Mouse (Mus musculus) heart, adult 8-10 months (tissue): Measurements from ENCODE around the gene Abcb9. TPM values are rescaled to one million over a fixed set of nuclear protein-coding genes. Genes with fewer than 3 reads are reported as not detected.

ENCODE experiments used
- DNase-seq: peaks from one replicate; pipeline ENCODE4 v3.0.0; 2022; ENCODE audit warnings: low spot score
- total RNA-seq, 4 experiments: library from RNA; stranded (reverse); gene quantifications; 2 replicates each; pipeline ENCODE4 v1.2.4; 2022

Abcb9 gene
- total RNA-seq, 4 experiments from 2014 or later, result 9.5 to 11.9 (median 11.1) TPM

DNA sequence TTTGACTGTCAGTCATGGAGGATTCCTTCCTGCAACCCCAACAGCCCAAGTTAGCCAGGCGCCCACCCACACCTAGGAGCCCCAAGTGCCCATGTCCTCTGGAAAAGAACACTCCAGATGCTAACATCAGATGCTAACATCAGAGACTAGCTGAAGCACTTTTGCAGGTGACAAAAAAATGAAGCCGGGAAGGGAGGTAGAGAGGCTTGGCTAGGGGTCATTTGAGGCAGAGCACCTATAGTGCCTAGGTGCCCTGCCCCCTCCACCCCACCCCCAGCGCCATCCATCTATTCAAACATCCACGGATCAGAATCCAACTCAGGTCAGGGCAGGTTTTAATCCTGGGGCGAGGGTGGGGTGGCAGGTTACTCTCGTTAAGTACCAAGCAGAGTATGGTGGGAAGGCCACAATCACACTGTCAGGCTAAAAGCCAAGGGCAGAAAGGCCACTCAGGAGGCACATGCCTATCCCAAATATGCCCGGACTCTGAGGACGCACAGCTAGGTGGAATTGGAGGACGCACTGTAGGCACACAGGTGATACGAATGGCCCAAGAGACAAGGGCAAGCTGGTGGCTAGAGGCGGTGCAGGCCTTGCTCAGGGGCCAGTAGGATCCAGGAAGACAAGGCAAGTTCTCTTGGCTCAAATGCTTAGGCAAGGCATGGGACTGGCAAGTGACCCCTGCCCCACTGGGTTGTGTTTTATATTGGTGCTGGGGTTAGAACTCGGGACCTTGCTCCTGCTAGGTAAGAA lies 1.6 kb downstream of the Abcb9 start:
- DNase-seq, result no peak

DNA sequence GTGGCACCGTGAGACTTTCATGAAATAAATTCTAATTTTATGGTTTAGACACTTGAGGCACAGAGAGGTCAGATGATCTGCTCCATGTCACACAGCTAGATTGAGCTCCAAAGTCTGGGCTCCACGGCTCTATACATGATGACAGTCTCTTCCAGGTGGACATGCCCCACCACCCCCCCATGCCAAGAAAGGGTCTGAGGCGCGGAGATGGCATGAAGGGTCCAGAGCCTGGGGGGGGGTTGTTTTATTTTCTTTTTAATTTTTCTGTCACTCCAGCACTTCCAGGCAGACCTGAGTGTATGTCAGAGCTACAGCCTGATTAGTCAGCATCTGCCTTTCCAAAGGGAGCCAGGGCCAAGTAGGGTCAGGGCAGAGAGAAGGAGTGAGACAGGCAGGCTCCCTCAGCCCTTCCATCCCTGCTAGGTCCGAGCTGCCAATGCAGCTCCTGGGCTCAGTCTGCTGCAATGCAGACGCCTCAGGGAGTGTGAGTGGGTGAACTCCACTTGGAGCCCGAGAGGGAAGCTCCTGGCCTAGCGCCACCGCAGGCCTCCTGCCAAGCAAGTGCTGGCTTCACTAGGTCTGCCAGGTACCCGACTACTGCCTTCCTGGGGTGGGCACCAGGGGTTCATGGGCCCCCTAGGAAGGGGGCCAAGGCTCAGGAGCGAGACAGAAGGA lies 2.3 kb downstream of the Abcb9 start:
- DNase-seq, result peak; percentile 38

DNA sequence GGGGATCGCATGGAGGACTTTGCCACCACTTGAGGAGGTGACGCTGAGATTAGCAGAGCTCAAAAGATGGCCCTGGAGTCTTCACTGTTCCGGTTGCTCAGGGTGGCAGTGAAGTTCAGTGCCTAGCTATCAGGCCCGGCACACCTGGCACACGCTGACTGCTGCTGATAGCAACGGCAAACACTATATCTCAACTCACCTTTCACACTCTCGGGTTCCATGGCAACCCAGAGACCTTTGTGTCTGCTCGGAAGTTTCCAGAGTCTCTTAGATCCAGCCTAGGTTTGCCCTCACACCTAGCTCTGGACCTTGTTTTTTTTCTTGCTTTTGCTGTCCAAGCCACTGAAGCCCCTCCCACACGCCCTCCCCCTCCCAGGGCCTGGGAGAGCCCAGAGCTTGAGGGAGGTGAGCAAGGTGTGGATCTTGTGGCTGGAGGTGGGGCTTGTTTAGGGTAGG lies 3.6 kb downstream of the Abcb9 start:
- no peak for DNase-seq

DNA sequence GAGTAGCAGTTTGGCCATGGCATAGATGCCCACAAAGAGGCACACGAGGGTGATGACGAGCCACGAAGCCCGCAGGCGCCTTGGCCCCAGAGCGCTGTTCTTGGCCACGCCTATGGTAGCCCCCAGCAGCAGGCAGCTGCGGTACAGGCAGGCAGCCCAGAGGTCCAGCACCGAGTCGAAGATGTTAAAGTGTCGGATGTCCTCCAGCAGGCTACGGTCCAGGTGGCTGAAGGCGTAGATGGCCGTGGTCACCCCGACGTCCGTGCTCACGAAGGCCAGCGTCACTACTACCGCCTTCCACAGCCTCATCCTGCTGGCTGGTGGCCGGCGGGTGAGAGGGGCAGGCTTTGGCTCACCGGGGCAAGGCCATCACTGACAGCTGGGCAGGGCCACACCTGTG lies 5.7 kb downstream of the Abcb9 start:
- no peak for DNase-seq

DNA sequence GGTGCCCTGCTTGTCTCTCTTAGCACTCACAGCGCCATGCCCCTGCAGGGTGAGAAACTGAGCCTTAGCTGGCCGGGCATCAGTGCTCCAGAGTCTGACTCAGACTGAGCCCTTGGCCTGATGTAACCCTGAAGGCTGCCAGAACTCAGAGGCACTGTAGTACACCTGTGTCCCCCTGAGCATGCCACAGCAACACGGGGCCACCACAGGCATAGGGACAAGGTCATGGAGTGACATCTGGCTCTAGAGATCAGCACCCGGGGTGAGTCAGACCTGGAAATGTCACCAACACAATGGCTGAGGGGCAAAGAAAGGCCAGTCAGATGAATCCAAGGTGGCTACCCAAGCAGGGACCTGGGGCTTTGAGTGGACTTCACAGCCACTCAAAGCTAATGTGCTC lies 8.7 kb downstream of the Abcb9 start:
- DNase-seq, result no peak

DNA sequence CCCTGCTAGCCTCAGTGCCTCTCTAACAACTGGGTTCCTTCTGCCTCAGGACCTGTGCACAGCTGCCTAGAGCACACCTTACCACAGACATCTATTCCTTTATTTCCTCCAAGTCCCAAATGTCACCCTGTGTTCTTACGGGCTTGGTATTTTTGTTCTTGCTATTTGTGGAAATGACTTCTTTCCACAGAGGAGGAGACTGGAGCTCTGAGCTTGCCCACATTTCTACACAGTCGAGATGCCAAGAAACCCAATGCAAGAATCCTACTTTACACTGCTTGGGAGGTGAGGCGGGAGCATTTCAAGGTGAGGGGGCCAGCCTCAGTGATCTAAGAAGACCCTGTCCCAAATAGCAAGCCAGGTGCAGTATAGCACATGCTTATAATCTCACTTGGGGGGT lies 10.1 kb downstream of the Abcb9 start:
- no peak for DNase-seq

DNA sequence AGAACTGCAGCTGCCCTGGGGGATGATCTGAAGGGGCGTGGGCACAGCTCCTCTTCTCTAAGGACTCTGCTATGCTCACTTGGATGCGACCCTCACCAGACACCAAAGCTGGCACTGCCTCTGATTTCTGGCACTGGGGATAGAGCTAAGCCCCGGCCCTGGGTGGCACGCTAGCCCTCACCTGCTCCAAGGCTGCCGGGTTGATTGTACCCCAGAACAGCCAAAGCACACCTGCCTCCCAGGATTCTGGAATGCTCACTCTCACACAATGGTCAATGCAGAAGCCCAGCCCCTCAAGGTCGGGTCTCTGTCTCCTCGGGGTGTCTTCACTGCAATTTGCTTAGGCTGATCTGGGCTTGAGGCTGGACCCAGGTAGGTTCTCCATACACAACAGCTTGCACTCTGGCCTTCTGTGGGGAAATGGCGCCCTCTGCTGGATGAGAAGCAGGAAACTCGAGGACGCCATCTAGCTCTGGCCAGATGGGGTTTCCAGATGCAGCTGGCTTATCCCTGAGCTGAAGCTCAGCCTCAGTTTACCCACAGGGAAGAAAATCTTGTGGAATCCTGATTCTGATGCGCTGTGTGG lies 10.9 kb downstream of the Abcb9 start:
- peak; percentile 85 for DNase-seq

DNA sequence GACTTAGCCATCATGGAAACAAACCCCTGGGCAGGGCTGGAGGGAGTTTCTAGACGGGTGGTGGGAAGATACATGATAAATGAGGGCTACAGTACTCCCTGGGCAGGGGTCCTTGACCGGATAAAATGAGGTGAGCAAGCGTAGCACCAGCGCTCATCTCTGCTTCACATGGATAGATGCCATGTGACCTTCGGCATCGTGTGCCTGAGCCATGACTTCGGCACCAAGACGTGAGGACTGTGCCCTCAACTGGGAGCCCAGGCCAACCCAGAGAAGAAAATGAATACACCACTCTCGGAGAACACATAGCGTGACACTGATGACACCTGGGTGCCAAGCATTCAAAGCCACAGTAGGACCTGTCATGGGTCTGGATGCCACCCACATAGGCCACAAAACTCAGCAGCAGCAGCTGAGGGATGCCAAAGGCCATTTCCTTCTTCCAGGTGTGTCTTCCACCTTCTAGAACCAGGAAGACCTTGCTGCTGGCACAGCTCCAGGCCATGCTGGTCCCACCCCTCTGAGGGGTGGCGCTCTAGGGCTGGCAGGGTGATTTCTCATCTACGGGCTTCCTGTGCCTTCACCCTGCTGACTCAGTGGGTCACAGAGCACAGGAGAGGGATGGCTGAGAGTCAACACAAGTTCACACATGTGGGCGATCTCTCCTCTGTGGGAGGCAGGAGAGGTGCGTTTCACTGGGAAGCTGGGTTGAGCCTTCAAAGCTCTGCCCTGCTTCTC lies 11.6 kb downstream of the Abcb9 start:
- no peak for DNase-seq

DNA sequence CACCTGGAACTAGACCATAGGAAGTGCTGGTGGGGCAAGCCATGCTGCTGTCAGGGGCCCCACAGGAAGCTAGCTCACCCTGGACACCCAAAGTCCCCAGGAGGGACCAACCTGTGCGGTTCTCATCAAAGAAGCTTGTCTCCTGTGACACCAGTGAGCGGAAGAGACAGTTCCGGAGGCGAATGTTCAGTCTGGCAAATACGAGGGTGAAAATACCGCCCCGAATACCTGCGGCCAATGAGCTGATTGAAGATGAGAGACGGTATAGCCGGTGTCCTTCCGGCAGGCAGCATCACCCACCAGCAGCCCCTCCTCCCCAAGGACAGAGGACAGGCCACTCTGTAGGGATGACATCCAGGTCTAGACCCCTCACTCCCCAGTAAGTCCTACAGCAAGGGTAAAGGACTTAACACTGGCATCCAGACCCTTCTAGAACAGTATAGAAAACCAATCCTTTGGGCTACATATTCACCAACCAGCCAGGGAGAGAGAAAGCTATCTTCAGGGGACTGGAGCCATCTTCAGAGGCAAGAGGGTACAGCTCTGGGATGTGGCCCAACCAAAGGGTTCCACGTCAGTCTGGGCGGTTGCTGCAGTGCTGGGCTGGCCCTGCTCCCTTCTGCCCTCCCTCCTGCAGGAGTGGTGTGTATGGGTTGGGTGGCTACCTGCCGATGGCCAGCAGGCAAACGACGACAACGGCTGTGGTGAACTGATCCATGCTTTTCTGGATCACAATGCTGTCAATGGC lies 12.5 kb downstream of the Abcb9 start:
- no peak for DNase-seq

DNA sequence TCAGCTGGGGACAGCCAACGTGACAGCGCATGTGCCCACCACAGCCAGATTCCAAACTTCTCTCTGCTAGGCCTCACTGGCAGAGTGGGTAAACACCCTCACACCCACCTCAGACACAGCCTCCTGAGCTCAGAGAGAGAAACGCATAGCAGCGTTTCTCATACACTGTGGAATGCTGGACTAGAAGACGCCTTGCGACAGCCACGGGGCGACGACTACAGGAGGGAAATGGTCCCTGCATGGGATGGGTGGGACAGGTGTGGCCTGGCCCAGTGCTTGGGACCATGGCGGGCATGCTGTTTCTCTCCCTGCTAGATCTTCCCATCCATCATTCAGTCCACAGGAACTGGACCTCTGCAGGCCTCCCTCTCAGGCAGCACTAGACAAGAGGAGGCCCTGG lies 13.2 kb downstream of the Abcb9 start:
- no peak for DNase-seq

DNA sequence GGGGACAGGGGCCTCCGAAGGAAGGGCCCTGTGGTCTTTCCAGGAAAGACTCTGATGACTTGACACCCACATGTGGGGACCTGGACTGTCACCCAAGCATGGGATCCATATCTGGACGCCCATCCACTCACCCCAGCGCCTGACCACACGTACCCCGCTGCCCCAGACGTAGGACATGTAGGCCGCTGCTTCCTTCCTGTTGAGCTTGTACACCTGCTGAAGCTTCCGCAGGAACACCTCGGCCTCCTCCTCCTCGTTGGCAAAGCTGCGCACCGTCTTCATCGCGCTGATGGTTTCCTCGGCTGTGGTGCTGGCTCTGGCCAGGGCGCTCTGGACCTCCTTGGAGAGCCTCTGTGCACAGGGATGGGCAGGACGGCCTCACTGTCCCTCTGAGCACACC lies 15.7 kb downstream of the Abcb9 start:
- no peak for DNase-seq

DNA sequence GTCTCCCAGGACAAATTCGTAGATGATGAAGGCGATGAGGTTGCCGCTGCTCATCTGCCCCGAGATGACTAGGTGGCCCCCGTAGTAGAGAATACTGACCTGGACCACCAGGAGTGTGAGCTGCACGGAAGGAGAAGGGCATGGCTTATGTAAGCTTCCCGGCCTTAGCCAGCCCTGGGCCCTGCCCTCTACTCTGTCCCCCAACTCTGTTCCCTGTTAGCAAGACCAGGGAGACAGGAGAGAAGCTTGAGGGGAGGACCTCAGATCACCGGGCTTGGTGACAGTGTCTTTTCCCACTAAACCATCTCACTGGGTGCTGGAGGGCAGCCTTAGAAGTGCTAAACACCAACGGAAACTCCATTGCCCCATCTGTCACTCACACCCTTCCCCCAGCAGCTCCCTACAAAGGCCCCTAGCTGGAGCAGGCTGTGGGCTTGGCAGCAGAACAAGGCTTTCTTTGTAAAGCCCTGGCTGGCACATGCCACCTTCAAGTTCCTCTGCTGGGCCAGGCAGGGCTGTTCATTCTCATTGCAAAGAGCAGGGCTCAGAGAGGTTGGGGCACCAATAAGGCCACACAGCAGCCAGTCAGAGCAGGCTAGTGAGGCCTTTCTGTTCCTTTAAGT lies 16.7 kb downstream of the Abcb9 start:
- no peak for DNase-seq

DNA sequence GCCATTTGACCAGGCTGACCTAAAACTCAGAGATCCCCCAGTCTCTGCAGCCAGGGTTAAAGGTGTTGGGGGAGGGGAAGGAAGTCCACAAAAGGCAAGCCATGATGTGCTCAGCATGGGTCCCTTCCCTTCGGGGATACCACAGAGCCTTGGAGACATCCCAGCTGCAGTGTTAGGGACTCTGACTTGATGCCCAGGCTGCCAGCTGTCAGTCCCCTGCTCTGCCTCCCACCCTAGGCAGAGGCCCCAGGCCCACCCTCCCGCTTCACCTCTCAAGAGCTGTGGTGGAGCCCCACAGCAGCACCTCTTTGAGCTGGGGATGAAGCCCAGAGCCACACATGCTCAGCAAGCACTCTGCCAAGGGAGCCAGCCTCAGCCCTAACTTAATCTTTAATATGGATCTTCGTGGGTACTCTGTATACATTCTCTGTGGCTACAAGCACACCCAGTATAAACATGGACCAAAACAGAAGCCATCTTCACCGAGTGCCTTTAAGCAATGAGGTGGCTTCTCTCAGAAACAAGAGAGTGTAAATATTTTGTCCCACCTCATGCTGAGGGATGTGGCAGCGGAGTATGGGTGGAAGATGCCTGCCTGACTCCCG lies 17.6 kb downstream of the Abcb9 start:
- DNase-seq, result no peak

DNA sequence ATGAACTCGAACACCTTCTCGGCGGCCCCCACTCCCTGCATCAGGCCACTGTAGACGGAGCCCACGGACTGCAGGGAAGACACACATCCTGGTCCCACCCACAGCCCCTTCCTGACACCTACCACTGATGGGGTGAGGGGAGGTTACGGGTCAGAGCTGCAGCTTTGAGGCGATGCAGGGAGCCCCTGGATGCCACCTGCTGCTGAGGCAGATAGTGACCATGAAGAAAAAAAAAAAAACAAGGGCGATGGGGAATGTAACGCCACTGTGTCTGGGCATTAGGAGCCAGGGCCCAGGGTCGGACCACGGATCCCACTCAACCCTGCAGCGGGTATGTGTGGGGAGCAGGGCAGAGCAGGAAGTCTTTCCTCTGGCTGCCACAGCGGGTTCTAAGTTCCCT lies 18.4 kb downstream of the Abcb9 start:
- no peak for DNase-seq

DNA sequence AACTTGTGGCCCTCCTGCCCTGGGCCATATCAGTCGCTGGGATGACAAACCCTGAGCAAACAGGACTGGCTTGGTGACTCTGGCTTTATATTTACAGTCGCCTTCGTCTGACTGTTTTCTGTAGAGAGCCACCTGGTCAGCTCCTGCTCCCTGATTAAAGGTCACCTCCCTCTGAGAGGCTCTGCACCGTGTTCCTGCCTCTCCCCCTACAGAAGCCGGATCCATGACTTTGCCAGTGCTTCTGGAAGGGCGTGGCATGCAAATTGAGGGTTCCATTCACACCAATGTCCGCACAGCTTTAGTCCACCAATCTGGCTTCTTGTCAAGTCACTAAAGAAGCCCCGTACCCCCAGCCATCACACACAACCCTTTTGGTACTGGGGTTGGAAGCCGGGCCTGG lies 19.0 kb downstream of the Abcb9 start:
- no peak for DNase-seq

DNA sequence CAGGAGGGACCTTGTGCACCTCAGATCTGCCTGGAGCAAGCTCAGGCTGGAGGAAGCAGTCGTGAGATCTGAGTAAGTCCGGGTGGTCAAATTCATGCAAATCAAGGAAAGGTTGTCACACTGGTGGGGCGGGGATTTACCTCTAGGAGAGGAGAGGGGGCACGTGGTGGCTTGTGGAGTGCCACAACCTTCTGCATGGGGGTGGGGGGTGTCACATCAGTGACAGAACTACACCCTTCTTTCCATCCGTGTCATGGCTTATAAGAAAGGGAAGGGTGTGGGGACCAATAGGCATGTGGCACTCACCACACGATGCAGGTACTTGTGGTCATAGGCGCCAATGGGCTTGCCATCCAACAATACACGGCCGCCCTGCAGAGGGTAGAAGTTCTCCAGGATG lies 19.9 kb downstream of the Abcb9 start:
- no peak for DNase-seq

DNA sequence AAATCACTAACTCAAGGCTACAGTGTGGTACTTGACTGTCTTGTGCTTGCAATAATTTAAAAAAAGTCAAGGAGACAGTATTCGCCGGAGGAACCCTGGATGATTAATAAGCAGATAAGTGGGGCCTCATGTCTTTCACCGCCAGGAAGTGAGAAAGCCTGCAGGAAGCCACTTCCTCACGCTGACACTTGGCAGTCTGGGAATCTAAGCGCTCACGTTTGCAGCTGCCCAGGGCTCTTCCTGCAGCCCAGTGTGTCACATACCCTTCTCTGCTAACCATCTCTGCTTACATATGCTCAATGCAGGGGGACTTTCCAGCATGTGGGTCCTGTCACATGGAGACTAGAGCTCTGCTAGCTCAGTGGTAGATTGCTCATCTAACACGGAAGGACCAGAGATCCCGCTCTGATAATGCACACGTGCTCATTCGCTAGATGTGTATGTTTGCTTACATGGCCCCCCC lies 20.7 kb downstream of the Abcb9 start:
- peak; percentile 26 for DNase-seq

DNA sequence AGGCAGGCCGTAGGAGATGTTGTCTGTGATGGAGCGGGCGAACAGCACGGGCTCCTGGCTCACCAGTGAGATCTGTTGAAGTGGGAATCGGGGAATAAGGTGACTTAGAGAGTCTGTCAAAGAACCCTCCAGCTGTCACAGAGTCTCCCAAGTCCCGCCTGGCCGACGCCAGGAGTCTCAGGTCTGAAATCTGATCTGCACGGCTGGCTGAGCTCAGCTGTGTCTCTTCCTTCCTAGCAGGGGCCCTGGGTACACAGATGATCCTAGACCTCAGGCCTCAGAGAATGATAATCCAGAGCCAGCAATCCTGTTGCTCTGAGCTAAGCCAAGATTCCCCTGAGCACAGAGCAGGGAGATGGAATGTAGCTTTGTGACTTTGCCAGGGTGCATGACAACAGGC lies 21.9 kb downstream of the Abcb9 start:
- DNase-seq, result no peak

DNA sequence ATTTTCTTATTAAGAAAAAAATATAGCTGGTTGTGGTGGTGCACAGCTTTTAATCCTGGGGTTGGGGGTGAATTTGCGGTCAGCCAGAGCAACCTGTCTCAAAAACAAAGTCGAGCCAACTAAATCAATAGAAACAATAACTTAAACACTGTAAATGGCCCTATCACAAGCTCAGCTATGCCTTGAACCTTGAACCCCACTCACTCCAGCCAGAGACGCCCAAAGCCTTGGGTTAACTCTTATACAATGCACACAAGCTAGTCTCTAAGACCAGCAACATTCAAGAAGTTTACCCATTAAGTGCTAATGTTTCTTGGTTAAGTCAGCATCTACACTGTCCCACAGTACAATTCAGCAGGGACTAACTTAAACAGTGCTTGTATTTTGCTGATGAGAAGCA lies 25.9 kb downstream of the Abcb9 start:
- no peak for DNase-seq

DNA sequence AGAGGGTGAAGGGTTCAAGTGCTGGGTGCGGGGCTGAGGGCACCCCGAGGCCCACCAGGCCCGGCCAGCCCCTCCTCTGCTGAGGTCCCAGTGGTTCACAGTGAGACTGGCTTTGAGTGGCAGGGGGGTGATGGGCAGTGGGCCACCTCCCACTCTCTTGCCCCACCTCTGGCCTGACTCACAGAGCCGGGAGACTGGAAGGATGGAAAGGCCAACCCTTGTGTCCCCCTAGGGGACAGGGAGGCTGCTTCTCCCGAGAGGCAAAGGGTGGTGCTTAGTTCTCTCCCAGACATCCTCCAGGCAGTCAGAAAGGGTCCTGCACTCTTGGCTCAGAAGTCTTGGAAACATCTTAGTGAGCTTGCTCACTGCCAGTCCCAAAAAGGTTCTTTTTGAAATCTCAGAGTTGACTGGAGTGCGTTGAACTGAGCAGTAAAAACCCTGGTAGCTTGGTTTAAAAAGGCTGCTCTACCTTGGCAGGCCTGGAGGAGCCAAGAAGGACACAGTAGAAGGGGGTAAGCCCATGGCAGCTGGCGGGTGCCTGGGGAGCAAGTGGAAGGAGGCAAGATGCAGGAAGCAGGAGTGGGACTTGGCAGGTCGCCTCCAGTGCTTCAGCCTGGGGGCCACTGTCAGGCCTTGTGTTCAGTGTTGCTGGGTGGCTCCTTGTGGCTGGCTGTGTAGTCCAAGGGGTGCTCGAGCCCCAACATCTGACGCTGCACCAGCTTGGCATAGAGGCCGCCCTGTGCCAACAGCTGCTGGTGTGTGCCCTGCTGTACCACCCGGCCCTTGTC lies 33.4 kb downstream of the Abcb9 start:
- no peak for DNase-seq
